In genomic region chr2:65551736-65552135, GRCm38 (mm10) we compare ENCODE assay signal across 9 mouse cellular contexts. TPM values are rescaled to one million over a fixed set of nuclear protein-coding genes. Genes with fewer than 3 reads are reported as not detected.
DNase-seq lines count a peak whose midpoint lies in the region; ATAC-seq lines count a peak whose summit lies in the region.
"Had no signal": no experiment of that assay in that cellular context is flagged by ENCODE, and none has a peak within 500 bp of the region (broad histone marks: within the 10 kb centered on the region; RNA-seq: fewer than 3 reads in every experiment).

No protein-coding gene starts in this region.

- DNase-seq in midbrain, embryonic 11.5 days (ENCODE audit: low spot score, missing footprints) = peak; percentile 86
- no peak for DNase-seq in midbrain, embryonic 10.5 days (ENCODE audit: low spot score)
- peak; percentile 53 for DNase-seq in embryonic facial prominence, embryonic 14.5 days (ENCODE audit: low spot score)
- peak; percentile 62 for DNase-seq in thymus, postnatal 14 days
- no peak for DNase-seq in urinary bladder, postnatal 10 days (ENCODE audit: low spot score)
- DNase-seq in adrenal gland, adult 2 months = no peak
- DNase-seq in layer of hippocampus, adult 8-10 months (ENCODE audit: low spot score in 2 of 2) = no peak
- DNase-seq: kidney, postnatal 25 days had no signal

- WGBS in midbrain, embryonic 11.5 days = 45% methylated on average over 2 of the region's 2 CpGs
- 47% methylated on average over 2 of the region's 2 CpGs for WGBS in midbrain, embryonic 10.5 days
- 39% methylated on average over 2 of the region's 2 CpGs for WGBS in embryonic facial prominence, embryonic 14.5 days

- H3K9ac ChIP-seq in midbrain, embryonic 11.5 days (ENCODE audit: low read length) = no peak overlapping the region
- no peak overlapping the region for H3K9ac ChIP-seq in embryonic facial prominence, embryonic 14.5 days (ENCODE audit: low read depth, low read length)

- H3K9me3 ChIP-seq in midbrain, embryonic 11.5 days (ENCODE audit: control insufficient read depth, low read length) = no peaks in the 10 kb centered on the region
- H3K9me3 ChIP-seq in midbrain, embryonic 10.5 days (replicated peaks) = no peaks in the 10 kb centered on the region
- H3K9me3 ChIP-seq in embryonic facial prominence, embryonic 14.5 days (ENCODE audit: control insufficient read depth, low read length) = no peaks in the 10 kb centered on the region

- H3K27me3 ChIP-seq in midbrain, embryonic 11.5 days (ENCODE audit: control insufficient read depth, insufficient read depth, low read length) = no peaks in the 10 kb centered on the region
- H3K27me3 ChIP-seq in midbrain, embryonic 10.5 days (ENCODE audit: low read depth, poor library complexity, severe bottlenecking) = peaks cover 25% of the 10 kb centered on the region
- H3K27me3 ChIP-seq in embryonic facial prominence, embryonic 14.5 days (replicated peaks; ENCODE audit: control insufficient read depth, insufficient read depth, low read length) = no peaks in the 10 kb centered on the region

- ATAC-seq in midbrain, embryonic 11.5 days (ENCODE audit: low FRiP score) = peak; percentile 79
- ATAC-seq in embryonic facial prominence, embryonic 14.5 days (ENCODE audit: low read depth) = peak; percentile 58
- ATAC-seq in megakaryocyte progenitor cell, adult 5-6 weeks (replicated peaks; ENCODE audit: poor library complexity) = peak; percentile 95

- no peaks in the 10 kb centered on the region for H3K36me3 ChIP-seq in midbrain, embryonic 11.5 days (ENCODE audit: control insufficient read depth, insufficient read depth, low read length)
- no peaks in the 10 kb centered on the region for H3K36me3 ChIP-seq in midbrain, embryonic 10.5 days
- no peaks in the 10 kb centered on the region for H3K36me3 ChIP-seq in embryonic facial prominence, embryonic 14.5 days (ENCODE audit: control insufficient read depth, insufficient read depth, low read length)

- no peak overlapping the region for H3K4me2 ChIP-seq in midbrain, embryonic 11.5 days
- no peak overlapping the region for H3K4me2 ChIP-seq in embryonic facial prominence, embryonic 14.5 days (ENCODE audit: low read depth, low read length)

- H3K4me3 ChIP-seq in midbrain, embryonic 11.5 days (ENCODE audit: low read depth, low read length) = no peak overlapping the region
- H3K4me3 ChIP-seq in midbrain, embryonic 10.5 days = no peak overlapping the region
- no peak overlapping the region for H3K4me3 ChIP-seq in embryonic facial prominence, embryonic 14.5 days (ENCODE audit: low read depth, low read length)

- no peaks in the 10 kb centered on the region for H3K4me1 ChIP-seq in midbrain, embryonic 11.5 days (ENCODE audit: control insufficient read depth, insufficient read depth, low read length)
- peaks cover 15% of the 10 kb centered on the region for H3K4me1 ChIP-seq in midbrain, embryonic 10.5 days
- no peaks in the 10 kb centered on the region for H3K4me1 ChIP-seq in embryonic facial prominence, embryonic 14.5 days (ENCODE audit: control insufficient read depth, insufficient read depth, low read length)

- H3K27ac ChIP-seq in midbrain, embryonic 11.5 days (ENCODE audit: low read depth, low read length) = no peak overlapping the region
- no peak overlapping the region for H3K27ac ChIP-seq in midbrain, embryonic 10.5 days (replicated peaks)
- H3K27ac ChIP-seq in embryonic facial prominence, embryonic 14.5 days (replicated peaks; ENCODE audit: low read depth, low read length) = no peak overlapping the region

RNA-seq across cellular contexts. Expression of gene Scn3a, which starts 15.7 kb away (rescaled TPM):
- 24.8 and 30.0 TPM in 2 replicates for polyA plus RNA-seq in midbrain, embryonic 11.5 days (2014; fragmentation: Nextera tagmentation; extraction: Ambion mirVana)
- 5.0 and 17.6 TPM in 2 replicates for polyA plus RNA-seq in midbrain, embryonic 10.5 days (2016; fragmentation: Nextera tagmentation; extraction: Ambion mirVana)
- 3.5 and 3.9 TPM in 2 replicates for polyA plus RNA-seq in embryonic facial prominence, embryonic 14.5 days (2014; fragmentation: Nextera tagmentation; extraction: Ambion mirVana)
- total RNA-seq in megakaryocyte progenitor cell, adult 5-6 weeks (2015) = not detected in 2 replicates
- total RNA-seq in megakaryocyte progenitor cell, adult 5-6 weeks (2017) = not detected in 2 replicates
- total RNA-seq in adrenal gland, adult 2 months (2021) = 1 to 10 TPM; 3.2 to 5.6 TPM
- polyA plus RNA-seq in adrenal gland, adult 2 months (2012; rRNA removed) = 0.29 TPM in 2 replicates
- total RNA-seq in layer of hippocampus, adult 8-10 months (2022) = 10 to 100 TPM; 29.8 to 40.6 (median 34.1) TPM

Comparison
In these comparisons a context has a peak if more than half of its experiments do, and no peak if none do; other contexts are left out.
1. DNase-seq: peak in midbrain, embryonic 11.5 days (single experiment), embryonic facial prominence, embryonic 14.5 days (single experiment) and thymus, postnatal 14 days (single experiment); none in midbrain, embryonic 10.5 days (single experiment), urinary bladder, postnatal 10 days (single experiment), adrenal gland, adult 2 months (single experiment) and layer of hippocampus, adult 8-10 months (0 of 2).
2. Peak in every context shown above with its lines, with median percentiles within 50 percentile points of each other: ATAC-seq.